Mouse (Mus musculus) c-Kit-positive CD71-positive TER-119-positive erythroid progenitor cells, embryonic 14.5 days (primary cell): Measurements from ENCODE around the gene Foxr2.

Source experiments
- DNase-seq: peaks from one replicate; pipeline ENCODE4 v3.0.0-alpha.2; 2013; ENCODE audit warnings: low spot score

Gene Foxr2

GRCm38 (mm10) chrX:153118486-153118885, at the start of gene Foxr2:
TSS of gene Foxr2 (plus strand) at chrX:153118786.
- DNase-seq = no peak

GRCm38 (mm10) chrX:153119013-153119412, 427 bp downstream of the Foxr2 start:
- no peak for DNase-seq

GRCm38 (mm10) chrX:153139734-153140515, 21.3 kb downstream of the Foxr2 start, which contains the start of gene Rragb:
TSS of gene Rragb (plus strand) at chrX:153139981.
- peak; percentile 33 for DNase-seq

GRCm38 (mm10) chrX:153142656-153143055, 24.1 kb downstream of the Foxr2 start:
- DNase-seq = no peak

- no peak for DNase-seq
These were observed 33.2 kb downstream of the Foxr2 start for GRCm38 (mm10) chrX:153151766-153152165.

GRCm38 (mm10) chrX:153155322-153155721, 36.7 kb downstream of the Foxr2 start:
- peak; percentile 4 for DNase-seq

GRCm38 (mm10) chrX:153174786-153175185, 56.2 kb downstream of the Foxr2 start:
- DNase-seq = peak; percentile 9

GRCm38 (mm10) chrX:153182221-153182620, 63.6 kb downstream of the Foxr2 start:
- no peak for DNase-seq
